Mouse (Mus musculus): Measurements from ENCODE around the gene Chrng.

GRCm38 (mm10) chr1:87213735-87214704, 9.6 kb downstream of the Chrng start, which contains the start of gene Eif4e2:
- TF ChIP-seq GATA1 (IDR thresholded peaks at IDR 0.05; ENCODE audit: low read length): no peak
- TF ChIP-seq TAL1 (IDR thresholded peaks at IDR 0.05; ENCODE audit: low read length): no peak
